Mouse (Mus musculus) A20 (cell line): ENCODE data around the gene Fam169b.
"Not testable (repeated sequence)": the region's sequence is repeated elsewhere in the genome, so short reads cannot be mapped to it uniquely, and the experiment has no call there.

ENCODE experiments used
- DNase-seq: peaks from one replicate; pipeline ENCODE4 v3.0.0-alpha.2; 2011; ENCODE audit warnings: low read depth, low spot score

Fam169b gene

GRCm38 (mm10) chr7:68264028-68264453, 9.6 kb upstream of the Fam169b start, which contains the start of gene Pgpep1l:
Pgpep1l (minus strand) TSS chr7:68264233.
- no peak for DNase-seq

GRCm38 (mm10) chr7:68264531-68264930, 9.1 kb upstream of the Fam169b start:
- no peak for DNase-seq

DNA sequence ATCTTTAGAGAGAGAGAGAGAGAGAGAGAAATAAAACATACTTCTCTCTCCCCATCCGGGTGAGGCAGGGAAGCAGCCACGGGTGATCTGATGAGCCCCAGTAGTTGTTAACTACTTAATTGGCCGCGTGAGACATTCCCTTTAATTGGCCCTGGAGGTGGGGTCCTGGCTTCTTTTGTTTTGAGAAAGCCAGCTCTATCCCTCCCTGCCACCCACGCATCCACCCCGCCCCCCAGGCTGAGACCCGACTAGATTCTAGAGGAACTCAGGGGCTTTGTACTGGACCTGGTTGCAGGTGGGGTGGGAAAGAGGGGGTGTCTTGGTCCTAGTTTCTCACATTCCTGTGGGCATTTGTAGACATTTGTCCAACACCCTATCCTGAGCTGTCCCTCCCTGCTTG, 8.2 kb upstream of the Fam169b start:
- no peak for DNase-seq

- DNase-seq = no peak
Measured at GRCm38 (mm10) chr7:68266691-68267090, 6.9 kb upstream of the Fam169b start.

- DNase-seq = no peak
Measured at GRCm38 (mm10) chr7:68270551-68270950, 3.1 kb upstream of the Fam169b start.

DNA sequence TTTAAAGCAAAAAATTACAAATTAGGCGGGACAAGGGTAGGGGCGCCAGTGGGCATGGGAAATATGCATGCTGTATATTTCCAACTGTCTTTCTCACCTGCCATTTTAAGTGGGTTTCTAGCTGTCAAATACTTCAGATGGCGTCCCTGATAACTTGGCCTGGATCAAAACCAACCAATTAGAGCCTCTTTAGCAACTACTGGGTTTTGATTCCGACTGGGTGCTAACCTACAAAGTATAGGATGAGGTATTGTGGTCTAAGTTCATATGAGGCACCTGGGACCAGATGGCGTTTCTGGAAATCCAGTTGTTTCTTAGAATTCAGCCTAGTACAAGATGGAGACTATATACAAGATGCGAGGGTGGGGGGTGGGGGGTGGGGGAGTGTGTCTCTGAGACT, 1.8 kb upstream of the Fam169b start:
- no peak for DNase-seq

DNA sequence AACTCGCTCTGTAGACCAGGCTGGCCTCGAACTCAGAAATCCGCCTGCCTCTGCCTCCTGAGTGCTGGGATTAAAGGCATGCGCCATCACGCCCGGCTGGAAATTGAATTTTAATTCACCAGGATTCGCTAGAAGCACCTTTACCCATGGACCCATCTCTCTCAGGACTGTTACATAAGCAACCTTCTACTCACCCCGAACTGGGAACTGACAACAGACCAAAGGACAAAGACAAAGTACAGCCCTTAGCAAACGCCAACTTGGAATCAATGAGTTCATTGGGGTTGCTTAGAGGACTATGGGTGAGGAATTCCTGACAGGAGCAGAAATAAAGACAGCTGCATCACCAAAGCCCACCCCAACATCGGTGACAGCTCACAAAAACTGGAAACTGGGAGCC, 1.0 kb upstream of the Fam169b start:
- no peak for DNase-seq

DNA sequence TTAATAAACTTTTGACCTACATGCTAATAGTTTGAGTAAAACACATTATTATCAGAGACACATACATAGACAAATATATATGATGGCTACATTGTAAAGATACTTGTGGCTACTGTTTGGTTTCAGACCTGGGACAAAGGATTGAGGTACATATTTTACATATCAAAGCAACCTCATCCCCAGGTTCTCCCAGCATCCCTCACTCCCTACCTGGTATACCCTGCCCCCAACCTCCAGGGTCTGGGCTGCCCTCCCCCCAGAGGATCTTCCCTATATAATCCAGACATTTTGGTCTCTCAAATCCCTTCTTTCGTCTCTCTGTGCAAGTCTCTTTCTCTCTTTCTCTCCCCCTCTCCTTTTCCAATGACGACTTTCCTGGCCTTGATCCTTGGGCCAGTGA, 579 bp downstream of the Fam169b start:
- DNase-seq = no peak

DNA sequence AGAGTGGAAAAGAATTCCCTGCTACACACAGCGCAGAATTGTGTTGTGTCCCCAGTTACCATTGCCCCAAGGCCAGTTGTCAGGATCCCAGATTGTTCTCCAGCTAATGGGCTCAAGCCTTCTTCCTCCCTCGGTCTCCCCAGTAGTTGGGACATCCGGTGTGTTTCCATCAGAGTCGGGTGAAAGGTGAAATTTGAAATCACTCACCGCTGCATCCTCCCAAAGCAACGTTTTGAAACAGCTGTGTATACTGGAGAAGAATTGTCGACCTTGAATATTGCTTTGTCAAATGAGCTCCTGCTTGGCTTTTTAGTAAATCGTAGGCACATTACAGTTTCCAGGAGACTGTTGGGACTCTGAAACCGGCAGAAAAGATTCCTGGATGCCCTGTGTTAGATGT, 1.3 kb downstream of the Fam169b start:
- DNase-seq = no peak

DNA sequence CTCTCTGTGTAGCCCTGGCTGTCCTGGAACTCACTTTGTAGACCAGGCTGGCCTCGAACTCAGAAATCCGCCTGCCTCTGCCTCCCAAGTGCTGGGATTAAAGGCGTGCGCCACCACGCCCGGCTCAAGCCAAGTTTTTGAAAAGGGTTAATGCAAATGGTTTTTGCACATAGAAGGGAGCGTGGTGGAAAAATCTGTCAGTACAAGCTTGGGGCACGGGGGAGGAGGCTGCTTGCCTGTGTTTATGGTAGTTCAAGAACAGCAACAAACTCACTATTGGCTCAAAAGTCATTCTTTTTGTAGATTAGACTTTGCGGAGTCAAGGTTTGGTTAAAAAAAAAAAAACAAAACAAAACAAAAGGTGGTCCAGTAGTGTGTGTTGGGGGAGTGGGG, 1.8 kb downstream of the Fam169b start:
- not testable (repeated sequence) for DNase-seq

DNA sequence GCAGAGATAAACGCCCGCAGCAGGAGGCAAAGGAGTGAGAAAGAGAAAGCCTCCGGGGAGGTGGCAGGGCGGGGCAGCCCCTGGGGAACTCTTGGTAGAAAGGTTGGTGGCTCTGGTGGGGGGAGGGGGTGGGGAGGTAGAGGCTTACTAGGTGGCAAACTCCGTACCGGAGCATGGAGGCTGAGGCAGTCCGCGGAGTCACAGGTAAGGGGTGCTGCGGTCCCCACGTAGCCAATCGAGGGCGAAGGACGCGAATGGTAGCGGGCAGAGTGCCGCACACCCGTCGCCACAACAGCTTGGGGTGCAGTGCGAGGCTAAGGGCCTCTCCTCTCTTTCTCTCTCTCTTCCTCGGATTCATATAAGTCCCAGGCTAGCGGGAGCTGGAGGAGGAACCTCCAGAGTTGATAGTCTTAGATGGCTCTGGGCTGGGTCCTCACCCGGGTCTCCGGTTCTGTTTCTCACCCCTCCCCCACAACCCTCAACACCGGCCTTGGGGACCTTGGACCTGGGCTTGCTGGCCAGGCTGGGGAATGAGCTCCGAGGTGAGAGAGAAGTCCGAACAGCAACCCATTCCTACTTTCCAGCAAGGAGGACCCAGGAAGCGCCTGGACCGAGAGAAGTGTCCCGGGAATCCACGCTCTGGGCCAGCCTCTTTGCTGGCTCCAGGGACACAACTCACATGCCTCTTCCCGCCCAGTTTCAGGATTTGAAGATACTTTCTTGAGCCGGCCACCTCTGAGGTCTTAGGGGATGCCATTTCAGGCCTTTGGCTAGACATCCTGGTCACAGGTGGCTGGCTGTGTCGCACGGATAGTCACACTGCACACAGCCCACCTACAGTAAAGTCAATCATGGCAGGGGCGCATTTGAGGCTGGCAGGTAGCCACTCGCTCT, 2.4 kb downstream of the Fam169b start:
- peak; percentile 81 for DNase-seq

- DNase-seq = no peak
Measured at GRCm38 (mm10) chr7:68277054-68277896, 3.6 kb downstream of the Fam169b start.

GRCm38 (mm10) chr7:68277897-68278270, 4.2 kb downstream of the Fam169b start:
- DNase-seq = no peak

DNA sequence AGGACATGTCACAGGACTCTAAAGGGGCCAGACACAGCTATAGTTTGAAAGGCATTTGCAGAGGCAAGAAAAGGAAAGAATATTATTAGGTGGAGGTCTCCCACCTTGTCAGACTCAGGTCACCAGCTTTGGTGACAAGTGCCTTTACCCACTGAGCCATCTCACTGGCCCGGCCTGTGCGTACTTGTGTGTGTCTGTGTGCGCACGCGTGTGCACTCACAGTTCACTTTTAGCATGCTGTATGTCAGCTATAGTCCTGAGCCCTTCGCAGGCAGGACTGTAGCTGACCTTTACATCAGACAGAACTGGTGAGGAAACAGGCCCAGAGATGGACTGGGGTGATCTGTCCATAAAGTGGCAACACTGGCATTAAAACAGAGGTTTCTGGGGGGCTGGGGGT, 4.7 kb downstream of the Fam169b start:
- DNase-seq = no peak

- no peak for DNase-seq
Measured at GRCm38 (mm10) chr7:68278908-68279307, 5.3 kb downstream of the Fam169b start.

GRCm38 (mm10) chr7:68279481-68279880, 5.8 kb downstream of the Fam169b start:
- no peak for DNase-seq

DNA sequence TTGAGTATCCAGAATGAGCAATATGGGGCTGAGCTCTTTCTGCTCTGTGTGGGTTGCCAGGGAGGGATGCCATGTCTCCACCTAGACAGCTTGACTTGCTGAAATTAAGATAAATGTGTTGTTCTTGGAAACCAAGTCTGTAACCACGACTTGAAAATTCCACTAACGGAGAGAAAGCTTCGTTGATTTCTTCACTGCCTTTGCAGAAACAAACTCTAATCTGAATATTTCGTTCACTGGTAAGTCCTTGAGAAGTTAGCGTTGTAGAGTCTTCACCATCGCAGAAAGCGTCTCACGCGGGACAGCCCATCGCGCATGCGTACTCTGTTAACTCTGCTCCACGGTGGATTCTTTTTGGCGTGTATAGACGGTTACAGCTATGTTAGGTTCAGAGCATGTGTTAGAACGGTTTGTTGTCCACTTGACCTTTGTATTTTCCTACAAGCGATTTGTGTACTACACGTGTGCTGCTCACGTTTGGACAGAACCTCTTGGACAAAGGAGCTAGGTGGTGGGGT, 6.8 kb downstream of the Fam169b start:
- DNase-seq = no peak

GRCm38 (mm10) chr7:68281341-68281740, 7.7 kb downstream of the Fam169b start:
- DNase-seq = no peak

DNA sequence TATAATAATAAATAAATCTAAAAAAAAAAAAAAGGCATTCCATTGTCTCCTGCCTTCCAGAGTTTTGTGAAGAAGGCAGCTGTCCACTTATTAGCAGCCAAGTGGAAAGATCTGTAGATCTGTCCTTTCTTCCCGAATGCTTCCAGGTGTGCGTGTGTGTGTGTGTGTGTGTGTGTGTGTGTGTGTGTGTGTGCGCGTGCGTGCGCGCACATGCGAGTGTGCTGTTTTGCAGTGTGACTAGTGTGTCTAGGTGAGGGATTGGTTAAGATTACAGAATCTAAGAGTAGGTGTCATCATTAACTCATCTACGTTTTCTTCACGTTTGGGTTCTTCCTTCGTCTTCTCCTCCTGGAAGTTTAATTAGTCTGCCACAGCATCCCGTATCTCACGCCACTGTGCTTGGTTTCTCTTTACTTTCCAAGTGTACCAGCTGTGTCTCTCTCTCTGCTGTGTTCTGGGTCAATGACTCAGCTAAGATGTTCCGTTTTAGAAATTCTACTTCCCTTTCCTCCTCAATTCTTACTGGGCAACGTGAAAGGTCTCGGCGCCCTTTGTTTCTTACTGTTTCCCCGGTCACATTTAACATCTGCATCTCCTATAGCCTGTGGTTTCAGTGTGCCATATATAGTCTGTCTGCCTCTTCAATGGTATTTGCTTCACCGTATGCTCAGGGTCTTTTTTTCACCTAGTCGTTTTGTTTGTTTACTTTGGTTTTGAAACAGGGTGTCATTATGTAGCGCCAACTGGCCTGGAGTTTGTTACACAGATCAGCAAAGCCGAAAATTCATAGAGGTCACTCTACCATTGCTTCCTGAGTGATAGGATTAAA, 8.9 kb downstream of the Fam169b start:
- peak; percentile 90 for DNase-seq

GRCm38 (mm10) chr7:68283133-68283520, 9.5 kb downstream of the Fam169b start:
- not testable (repeated sequence) for DNase-seq

GRCm38 (mm10) chr7:68283776-68284175, 10.1 kb downstream of the Fam169b start:
- DNase-seq = no peak
